Mouse (Mus musculus) limb, embryonic 12.5 days (tissue): ENCODE measurements at regions not wholly inside any gene's neighbourhood (a gene's known extent, or its start where the extent isn't known, plus 50 kb on each side); places are given as distances from the start of the nearest gene placed in this dataset.
A peak's percentile ranks its signal among the peaks of the same experiment; 100 is the strongest.

Experiments used
- ATAC-seq: fragments of 200-750 bp; cut with Nextera tagmentation; 2 replicates; pipeline ENCODE4 v1.8.0; 2017; ENCODE audit warnings: low read depth, moderate TSS enrichment; ENCODE audit not compliant: insufficient number of reproducible peaks, insufficient read depth, low FRiP score, low TSS enrichment
- H3K27ac ChIP-seq: fragments of 300-500 bp; sonication (generic); 2 replicates; pipeline ENCODE4 v1.5.1; 2016; ENCODE audit warnings: mild to moderate bottlenecking, moderate library complexity
- H3K27me3 ChIP-seq: fragments of 300-500 bp; sonication (generic); 2 replicates; pipeline ENCODE4 v1.6.1; 2016; ENCODE audit warnings: mild to moderate bottlenecking, moderate library complexity
- H3K36me3 ChIP-seq: fragments of 300-500 bp; sonication (generic); 2 replicates; pipeline ENCODE4 v1.6.1; 2016; ENCODE audit warnings: mild to moderate bottlenecking, moderate library complexity
- H3K4me1 ChIP-seq: fragments of 300-500 bp; sonication (generic); replicated peaks from 2 replicates; pipeline ENCODE4 v1.6.1; 2016
- H3K4me2 ChIP-seq: fragments of 300-500 bp; sonication (generic); 2 replicates; pipeline ENCODE4 v1.6.1; 2016; ENCODE audit warnings: mild to moderate bottlenecking, moderate library complexity
- H3K4me3 ChIP-seq: fragments of 300-500 bp; sonication (generic); replicated peaks from 2 replicates; pipeline ENCODE4 v1.5.1; 2016; ENCODE audit warnings: mild to moderate bottlenecking
- H3K9ac ChIP-seq: fragments of 300-500 bp; sonication (generic); replicated peaks from 2 replicates; pipeline ENCODE4 v1.6.1; 2016; ENCODE audit warnings: mild to moderate bottlenecking, moderate library complexity
- H3K9me3 ChIP-seq: fragments of 300-500 bp; sonication (generic); 2 replicates; pipeline ENCODE4 v1.6.1; 2016; ENCODE audit warnings: mild to moderate bottlenecking, moderate library complexity
- WGBS: fragments of 180-500 bp; shearing (Covaris S2); methylation state at CpG from one replicate; pipeline ENCODE4 v1.1.7; 2016; 5-methylcytosine and 5-hydroxymethylcytosine counted together

DNA sequence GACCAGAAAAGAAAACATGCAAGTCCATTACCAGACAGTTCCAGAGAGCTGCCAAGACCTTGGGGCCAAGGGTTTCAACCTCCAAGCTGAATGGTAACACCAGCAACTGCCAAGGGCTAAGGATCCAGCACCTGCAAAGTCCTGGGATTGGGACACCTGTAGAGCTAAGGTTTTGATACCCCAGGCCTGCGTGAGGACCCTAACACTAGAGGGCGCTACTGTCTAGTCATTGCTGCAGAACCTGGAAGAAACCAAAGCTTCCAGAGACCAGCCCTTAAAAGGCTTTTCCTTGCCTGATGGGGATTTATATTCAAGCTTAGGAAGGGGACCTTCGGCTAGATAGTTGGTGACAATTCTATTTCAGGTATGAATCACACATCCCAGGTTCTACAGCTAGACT is 263.6 kb downstream of the Pmp22 start:
- H3K4me2 ChIP-seq = no peak overlapping the region
- ATAC-seq = no peak
- H3K9ac ChIP-seq = no peak overlapping the region
- H3K4me3 ChIP-seq = no peak overlapping the region
- no peaks in the 10 kb centered on the region; the same call in 1 of the 2 replicates for H3K27me3 ChIP-seq
- no peaks in the 10 kb centered on the region for H3K36me3 ChIP-seq
- 65% methylated on average over 3 of the region's 3 CpGs for WGBS
- H3K4me1 ChIP-seq = no peaks in the 10 kb centered on the region
- H3K9me3 ChIP-seq = no peaks in the 10 kb centered on the region
- H3K27ac ChIP-seq = no peak overlapping the region

DNA sequence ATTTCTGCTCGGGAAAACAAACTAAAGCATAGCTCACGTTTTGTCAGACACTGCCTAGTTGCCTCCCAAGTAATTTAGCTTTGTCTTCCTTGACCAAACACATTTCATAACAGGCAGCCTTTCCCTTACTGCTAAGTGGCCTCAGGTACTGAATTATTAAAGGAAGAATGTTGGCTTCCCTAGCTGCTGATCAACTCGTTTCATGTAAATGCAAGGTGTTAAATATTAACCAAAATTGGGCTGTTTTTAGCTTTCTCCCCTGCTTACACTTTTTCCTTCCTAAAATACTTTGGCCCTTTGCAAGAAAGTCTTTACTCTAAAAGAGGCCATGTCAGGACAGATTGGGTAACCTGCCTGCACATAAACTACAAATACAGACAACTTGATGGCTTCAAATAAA is 265.4 kb downstream of the Pmp22 start:
- no peak overlapping the region for H3K4me2 ChIP-seq
- no peak overlapping the region for H3K9ac ChIP-seq
- ATAC-seq = no peak
- no peaks in the 10 kb centered on the region; the same call in 1 of the 2 replicates for H3K27me3 ChIP-seq
- H3K9me3 ChIP-seq = no peaks in the 10 kb centered on the region
- H3K27ac ChIP-seq = no peak overlapping the region
- no peaks in the 10 kb centered on the region for H3K36me3 ChIP-seq
- 66% methylated on average over 3 of the region's 3 CpGs for WGBS
- peaks cover 5% of the 10 kb centered on the region for H3K4me1 ChIP-seq
- H3K4me3 ChIP-seq = no peak overlapping the region

DNA sequence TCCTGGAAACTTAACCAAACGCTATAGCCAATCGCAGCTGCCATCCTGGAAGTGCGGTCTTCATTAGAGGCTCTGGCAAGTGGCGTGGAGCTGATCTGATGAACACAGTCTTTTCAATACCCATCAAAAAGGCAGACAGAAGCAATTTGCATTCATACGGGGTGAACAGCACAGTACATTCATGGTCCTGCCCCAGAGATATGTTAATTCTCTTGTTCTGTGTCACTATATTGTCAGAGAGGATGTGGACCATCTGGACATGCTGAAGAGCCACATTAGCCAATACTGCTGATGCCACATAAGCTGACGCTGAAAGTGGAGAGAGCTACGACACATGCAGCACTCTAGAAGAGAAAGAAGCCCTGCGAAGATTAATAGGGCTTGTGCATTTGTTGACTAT is 267.6 kb downstream of the Pmp22 start:
- ATAC-seq = no peak
- H3K36me3 ChIP-seq = no peaks in the 10 kb centered on the region
- no peak overlapping the region for H3K4me2 ChIP-seq
- H3K27me3 ChIP-seq = no peaks in the 10 kb centered on the region; the same call in 1 of the 2 replicates
- H3K9ac ChIP-seq = no peak overlapping the region
- H3K27ac ChIP-seq = no peak overlapping the region
- H3K4me1 ChIP-seq = peaks cover 7% of the 10 kb centered on the region
- no peaks in the 10 kb centered on the region for H3K9me3 ChIP-seq
- no peak overlapping the region for H3K4me3 ChIP-seq
- WGBS = 85% methylated on average over 8 of the region's 8 CpGs

DNA sequence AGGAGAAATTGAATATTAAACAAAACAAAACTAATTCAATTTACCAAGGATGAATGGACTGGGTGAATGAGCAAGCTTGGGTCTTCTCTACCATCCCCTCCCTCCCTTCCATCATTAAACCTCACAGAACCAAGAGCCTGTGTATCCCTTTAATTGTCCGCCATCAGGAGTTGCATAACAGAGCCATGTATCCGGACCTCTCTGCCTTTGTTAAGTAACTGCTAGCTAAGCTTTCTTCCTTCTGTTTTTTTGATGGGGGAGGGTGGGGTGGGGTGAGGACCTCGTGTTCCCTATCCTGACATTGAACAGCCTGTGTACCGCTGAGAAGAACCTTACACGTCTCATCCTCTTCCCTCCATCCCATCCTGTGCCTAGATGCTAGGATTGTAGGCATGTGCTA is 274.0 kb downstream of the Pmp22 start:
- Histone ChIP-seq H3K36me3 (no peaks in the 10 kb centered on the region), H3K4me3 (no peak overlapping the region), H3K9me3 (no peaks in the 10 kb centered on the region), H3K27me3 (peaks cover 27% of the 10 kb centered on the region), H3K9ac (no peak overlapping the region), H3K27ac (no peak overlapping the region), H3K4me2 (no peak overlapping the region), H3K4me1 (peaks cover 22% of the 10 kb centered on the region)
- WGBS = 69% methylated on average over 5 of the region's 5 CpGs
- no peak for ATAC-seq

DNA sequence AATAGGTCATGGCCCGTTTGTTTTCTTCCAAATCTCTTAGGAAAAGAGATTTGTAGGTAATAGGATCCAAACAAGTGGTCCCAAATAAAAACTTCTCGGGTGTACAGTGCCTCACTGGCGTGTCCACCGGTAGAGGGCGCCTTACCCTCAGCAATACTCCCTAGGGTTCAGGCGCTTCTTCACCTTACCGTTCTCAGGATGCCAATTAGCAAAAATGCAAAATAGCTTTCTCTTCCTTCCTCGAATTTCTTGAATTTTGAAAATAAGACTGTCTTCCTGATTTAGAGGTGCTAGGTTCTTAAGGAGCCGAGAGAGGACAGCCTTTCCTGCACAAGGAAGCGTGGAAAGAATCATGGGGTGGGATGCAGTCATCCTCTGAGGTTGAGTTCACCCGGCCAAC is 275.9 kb downstream of the Pmp22 start:
- 13% methylated on average over 11 of the region's 11 CpGs for WGBS
- H3K4me2 ChIP-seq = peak overlapping the region; percentile 13; the same call in 1 of the 2 replicates
- no peak for ATAC-seq

DNA sequence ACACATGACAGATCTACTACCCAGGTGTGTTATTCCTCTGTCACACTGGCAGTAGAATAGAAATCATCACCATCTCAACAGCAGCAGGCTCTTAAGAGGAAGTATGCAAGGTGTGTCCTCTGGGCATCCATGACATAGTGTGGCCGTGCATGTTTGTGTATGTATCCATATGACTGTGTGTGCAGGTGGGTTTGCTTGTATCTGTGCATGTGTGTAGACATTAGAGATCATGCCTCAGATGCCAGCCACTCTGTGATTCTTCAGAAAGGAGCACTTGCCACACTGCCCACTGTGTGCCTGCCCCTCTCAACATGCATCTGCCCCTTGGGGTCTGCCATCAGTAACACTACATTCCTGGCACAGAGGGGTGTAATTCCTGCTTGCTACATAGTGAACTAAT is 280.6 kb downstream of the Pmp22 start:
- Histone ChIP-seq H3K27ac (no peak overlapping the region), H3K4me1 (peaks cover 22% of the 10 kb centered on the region), H3K4me2 (no peak overlapping the region), H3K36me3 (no peaks in the 10 kb centered on the region), H3K9me3 (no peaks in the 10 kb centered on the region), H3K9ac (no peak overlapping the region), H3K4me3 (no peak overlapping the region), H3K27me3 (peaks cover 12% of the 10 kb centered on the region)
- WGBS = 97% methylated on average over 1 of the region's 1 CpGs
- no peak for ATAC-seq

More for the DNA sequence above, 275.9 kb downstream of the Pmp22 start:
- Histone ChIP-seq H3K27me3 (peaks cover 27% of the 10 kb centered on the region), H3K36me3 (no peaks in the 10 kb centered on the region), H3K4me3 (no peak overlapping the region), H3K27ac (no peak overlapping the region), H3K9me3 (no peaks in the 10 kb centered on the region), H3K4me1 (peaks cover 14% of the 10 kb centered on the region; the same call in 1 of the 2 replicates), H3K9ac (no peak overlapping the region)

DNA sequence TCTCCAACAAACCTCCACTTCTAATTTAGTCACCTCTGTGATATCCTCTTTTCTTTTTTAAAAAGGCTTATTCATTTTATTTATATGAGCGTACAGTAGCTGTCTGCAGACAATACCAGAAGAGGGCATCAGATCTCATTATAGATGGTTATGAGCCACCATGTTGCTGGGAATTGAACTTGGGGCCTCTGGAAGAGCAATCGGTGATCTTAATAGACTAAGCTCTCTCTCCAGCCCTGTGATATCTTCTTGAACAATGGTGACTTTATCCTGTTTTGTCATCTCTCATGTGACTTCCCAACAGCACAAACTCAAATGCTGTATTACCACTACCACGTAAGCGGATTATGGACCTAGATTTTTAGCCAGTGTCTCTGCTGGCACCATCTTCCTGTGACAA is 282.1 kb downstream of the Pmp22 start:
- no peak overlapping the region for H3K4me2 ChIP-seq
- no peaks in the 10 kb centered on the region for H3K9me3 ChIP-seq
- peaks cover 9% of the 10 kb centered on the region for H3K27me3 ChIP-seq
- no peaks in the 10 kb centered on the region for H3K36me3 ChIP-seq
- H3K27ac ChIP-seq = no peak overlapping the region
- WGBS = 95% methylated on average over 4 of the region's 4 CpGs
- H3K4me1 ChIP-seq = peaks cover 14% of the 10 kb centered on the region
- no peak overlapping the region for H3K9ac ChIP-seq
- ATAC-seq = no peak
- no peak overlapping the region for H3K4me3 ChIP-seq

DNA sequence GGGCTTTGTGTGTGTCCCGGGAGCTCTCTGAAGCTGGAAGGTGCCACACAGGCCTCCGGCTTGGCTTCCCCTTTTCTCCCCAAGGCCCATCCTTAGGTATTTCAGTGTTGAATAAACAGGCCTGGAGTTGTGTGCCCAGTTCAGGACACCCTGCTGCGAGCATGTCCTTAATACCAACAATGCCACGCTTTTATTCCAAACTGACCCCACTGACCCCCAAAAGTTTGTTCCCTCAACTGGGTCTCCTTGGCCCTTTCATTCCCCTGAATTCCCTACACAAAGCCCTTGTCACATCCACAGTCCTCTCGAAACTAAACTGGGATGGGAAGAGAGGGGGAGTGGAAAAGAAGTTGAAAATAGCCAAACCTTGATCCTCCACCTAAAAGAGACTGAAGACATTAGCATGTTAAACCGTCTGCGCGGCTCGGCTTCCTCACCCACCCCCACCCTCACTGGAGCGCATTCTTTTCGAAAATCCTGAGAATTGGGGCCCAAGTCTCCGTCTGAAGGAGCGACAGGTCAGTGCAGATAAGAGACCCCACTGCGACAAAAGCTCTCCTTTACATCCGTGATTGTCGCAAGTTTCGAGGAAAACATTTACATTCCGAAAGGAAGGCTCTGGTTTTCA is 283.7 kb downstream of the Pmp22 start:
- Histone ChIP-seq H3K4me2 (peak overlapping the region; percentile 49), H3K4me3 (peak overlapping the region; percentile 20; the same call in 1 of the 2 replicates), H3K4me1 (peaks cover 14% of the 10 kb centered on the region), H3K27me3 (0 out of 2 replicates have a peak, but pooled peaks cover 3% of the 10 kb centered on the region), H3K27ac (0 out of 2 replicates have a peak overlapping the region, but pooled peaks have one; percentile 7), H3K9ac (peak overlapping the region; percentile 18; the same call in 1 of the 2 replicates), H3K9me3 (no peaks in the 10 kb centered on the region), H3K36me3 (no peaks in the 10 kb centered on the region)
- WGBS = 7% methylated on average over 18 of the region's 18 CpGs
- no peak for ATAC-seq

DNA sequence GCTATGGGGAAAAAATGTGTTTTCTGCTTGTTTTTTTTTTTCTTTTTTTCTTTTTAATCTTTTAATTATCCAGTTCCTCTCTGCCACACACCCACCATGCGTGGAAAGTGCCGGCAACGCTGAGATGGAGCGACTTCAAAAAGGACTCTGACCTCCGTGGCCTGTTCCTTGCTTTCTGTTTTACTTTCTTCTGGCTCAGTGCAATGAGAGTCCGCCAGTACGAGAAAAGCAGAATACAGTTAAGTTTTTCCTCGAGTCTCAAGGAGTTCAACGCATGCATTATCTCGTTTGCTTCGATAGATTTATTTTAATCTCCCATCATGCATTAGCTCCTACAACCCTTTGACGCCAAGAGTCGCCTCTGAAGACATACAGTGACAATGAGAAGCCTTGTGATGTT is 284.3 kb downstream of the Pmp22 start:
- Histone ChIP-seq H3K9ac (no peak overlapping the region), H3K36me3 (no peaks in the 10 kb centered on the region), H3K4me1 (peaks cover 14% of the 10 kb centered on the region), H3K27ac (no peak overlapping the region), H3K9me3 (no peaks in the 10 kb centered on the region), H3K4me3 (peak overlapping the region; percentile 20; the same call in 1 of the 2 replicates), H3K4me2 (peak overlapping the region; percentile 49), H3K27me3 (0 out of 2 replicates have a peak, but pooled peaks cover 3% of the 10 kb centered on the region)
- 24% methylated on average over 13 of the region's 13 CpGs for WGBS
- no peak for ATAC-seq

DNA sequence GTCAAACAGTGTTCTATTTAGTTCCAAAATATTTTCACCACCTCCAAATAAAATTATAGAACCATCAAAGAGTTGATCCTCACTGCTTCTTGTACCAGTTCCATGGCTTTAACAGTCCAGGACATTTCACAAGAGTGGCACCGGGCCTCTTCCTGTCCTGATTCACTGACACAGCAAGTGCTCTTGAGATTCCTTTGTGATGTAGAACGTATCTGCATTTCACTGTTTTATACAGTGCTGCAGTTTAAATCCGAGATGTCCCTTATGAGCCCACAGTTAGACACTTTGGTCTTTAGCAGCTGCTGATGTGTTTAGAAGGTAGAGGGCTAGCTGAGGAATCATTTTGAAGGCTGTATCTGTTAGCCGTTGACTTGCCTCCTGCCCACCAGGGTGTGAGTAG is 284.8 kb downstream of the Pmp22 start:
- Histone ChIP-seq H3K9ac (no peak overlapping the region), H3K4me3 (no peak overlapping the region), H3K27me3 (0 out of 2 replicates have a peak, but pooled peaks cover 3% of the 10 kb centered on the region), H3K4me1 (peaks cover 14% of the 10 kb centered on the region), H3K27ac (no peak overlapping the region), H3K4me2 (no peak overlapping the region), H3K36me3 (no peaks in the 10 kb centered on the region), H3K9me3 (no peaks in the 10 kb centered on the region)
- ATAC-seq = no peak
- WGBS = 85% methylated on average over 4 of the region's 4 CpGs

DNA sequence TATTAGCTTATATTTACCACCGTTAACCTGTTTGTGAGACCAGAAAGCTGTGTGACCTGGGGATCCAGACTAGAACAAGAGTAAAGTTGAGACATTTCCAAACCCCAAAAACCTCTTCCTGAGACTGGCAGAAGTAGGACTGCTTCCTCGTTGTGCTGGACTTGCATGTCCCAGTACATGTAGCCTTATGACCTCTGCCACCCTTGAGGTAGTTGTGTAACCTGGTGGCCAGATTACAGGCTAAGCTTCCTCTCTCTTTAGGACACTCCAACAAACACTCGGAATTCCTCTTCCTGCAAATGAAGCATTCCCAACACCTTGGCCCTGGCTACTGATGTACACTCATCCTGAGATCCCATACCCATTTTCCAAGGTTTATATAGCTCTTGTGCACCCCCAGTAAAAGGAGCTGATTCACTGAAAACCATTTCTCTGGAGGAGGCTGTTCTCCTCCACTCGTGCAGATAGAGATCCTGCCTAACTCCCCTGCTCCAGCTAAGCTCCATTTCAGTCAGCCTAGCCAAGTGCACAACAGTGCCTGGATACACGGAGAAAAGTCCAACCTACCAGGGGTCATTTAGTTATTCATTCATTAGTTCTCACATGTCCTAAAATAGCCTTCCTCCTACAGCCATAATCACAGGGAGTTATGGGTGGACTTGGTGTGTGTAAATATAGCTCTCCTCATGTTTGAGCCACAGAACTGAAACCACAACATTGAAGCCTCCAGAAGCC is 289.4 kb downstream of the Pmp22 start:
- 78% methylated on average over 5 of the region's 5 CpGs for WGBS
- no peak overlapping the region for H3K4me2 ChIP-seq

More for the DNA sequence above, 289.4 kb downstream of the Pmp22 start:
- H3K9me3 ChIP-seq = no peaks in the 10 kb centered on the region
- no peak overlapping the region for H3K4me3 ChIP-seq
- no peaks in the 10 kb centered on the region for H3K36me3 ChIP-seq
- H3K27ac ChIP-seq = no peak overlapping the region
- H3K27me3 ChIP-seq = 0 out of 2 replicates have a peak, but pooled peaks cover 3% of the 10 kb centered on the region
- no peak overlapping the region for H3K9ac ChIP-seq
- ATAC-seq = no peak
- no peaks in the 10 kb centered on the region for H3K4me1 ChIP-seq
